Mouse (Mus musculus) bone marrow, adult 2 months (tissue): ENCODE measurements around the gene Tuba1c. TPM values are rescaled to one million over a fixed set of nuclear protein-coding genes. Genes with fewer than 3 reads are reported as not detected.

Experiments
- H3K27ac ChIP-seq: fragments of 200-500 bp; 2 replicates; pipeline ENCODE4 v1.5.1; 2012; ENCODE audit warnings: low read depth, mild to moderate bottlenecking, control low read depth, inconsistent platforms, low read length; ENCODE audit not compliant: control insufficient read depth, poor library complexity, insufficient read depth
- H3K4me1 ChIP-seq: fragments of 200-500 bp; 2 replicates; pipeline ENCODE4 v1.6.1; 2011; ENCODE audit warnings: low read length; ENCODE audit not compliant: control insufficient read depth, insufficient read depth
- H3K4me3 ChIP-seq: fragments of 200-500 bp; replicated peaks from 2 replicates; pipeline ENCODE3; 2011; ENCODE audit warnings: mild to moderate bottlenecking, low read depth, low read length, control low read depth; ENCODE audit not compliant: control insufficient read depth
- CTCF ChIP-seq: fragments of 200-500 bp; IDR thresholded peaks from 2 replicates; pipeline ENCODE4 v1.5.1; 2011; ENCODE audit warnings: low read length, control low read depth; ENCODE audit not compliant: control insufficient read depth, insufficient read depth
- POLR2A ChIP-seq: fragments of 200-500 bp; IDR thresholded peaks from 2 replicates; pipeline ENCODE4 v1.6.1; 2011; ENCODE audit warnings: low read depth, mild to moderate bottlenecking, control low read depth, low read length, borderline replicate concordance; ENCODE audit not compliant: control insufficient read depth
- WGBS: fragments of 180-500 bp; shearing (Covaris S2); methylation state at CpG from one replicate; pipeline ENCODE4 v1.1.7; 2018; 5-methylcytosine and 5-hydroxymethylcytosine counted together
- polyA plus RNA-seq: library from polyadenylated mRNA; stranded (reverse); fragments of >200 nt; gene quantifications from 2 replicates; pipeline ENCODE4 v1.2.4, GENCODE M21; 2011; ENCODE audit warnings: low replicate concordance; ENCODE audit not compliant: missing spikeins, insufficient read depth, insufficient read length

Gene Tuba1c
- polyA plus RNA-seq, 1 experiment = 176 TPM

- Histone ChIP-seq H3K27ac (no peak within 1 kb of the TSS; the same call in 1 of the 2 replicates), H3K4me1 (no peaks in the 10 kb centered on the region), H3K4me3 (no peak within 1 kb of the TSS)
- WGBS = 15% methylated on average over 60 of the region's 60 CpGs
- TF ChIP-seq POLR2A = peak; percentile 31; the same call in 1 of the 2 replicates
- peak; percentile 38; the same call in 1 of the 2 replicates for TF ChIP-seq CTCF
Measured at GRCm38 (mm10) chr15:99087253-99088075, 57.8 kb downstream of the Tuba1c start, which contains the start of gene C1ql4. Gene C1ql4 (minus strand): TSS chr15:99087817.

Other genes starting within 250 kb of the Tuba1c start
- not detected in 2 replicates for gene Wnt1, start 240.0 kb upstream of the Tuba1c start, polyA plus RNA-seq
- gene Ddn, start 220.4 kb upstream of the Tuba1c start, polyA plus RNA-seq = 0.25 TPM in 1 of 2 replicates, not detected in the other
- 64.8 and 107 TPM in 2 replicates for gene Prkag1, start 198.4 kb upstream of the Tuba1c start, polyA plus RNA-seq
- 67.1 and 105 TPM in 2 replicates for gene Kmt2d, start 158.7 kb upstream of the Tuba1c start, polyA plus RNA-seq
- gene Rhebl1, start 135.4 kb upstream of the Tuba1c start, polyA plus RNA-seq = 9.6 and 9.8 TPM in 2 replicates
- 0.60 TPM in 1 of 2 replicates, not detected in the other for gene Dhh, start 131.4 kb upstream of the Tuba1c start, polyA plus RNA-seq
- gene Lmbr1l, start 111.7 kb upstream of the Tuba1c start, polyA plus RNA-seq = 32.7 and 73.3 TPM in 2 replicates
- gene Tuba1b, start 95.3 kb upstream of the Tuba1c start, polyA plus RNA-seq = 812 and 942 TPM in 2 replicates
- not detected in 2 replicates for gene Gm49450, start 76.3 kb upstream of the Tuba1c start, polyA plus RNA-seq
- gene Tuba1a, start 76.2 kb upstream of the Tuba1c start, polyA plus RNA-seq = 22.2 and 97.6 TPM in 2 replicates
- gene Prph, start 25.3 kb downstream of the Tuba1c start, polyA plus RNA-seq = not detected in 2 replicates
- gene Troap, start 44.7 kb downstream of the Tuba1c start, polyA plus RNA-seq = 94.5 and 103 TPM in 2 replicates
- gene C1ql4, start 57.9 kb downstream of the Tuba1c start, polyA plus RNA-seq = 0.66 and 2.4 TPM in 2 replicates
- 1.6 TPM in 1 of 2 replicates, not detected in the other for gene Dnajc22, start 63.3 kb downstream of the Tuba1c start, polyA plus RNA-seq
- 0.52 and 2.5 TPM in 2 replicates for gene Spats2, start 96.0 kb downstream of the Tuba1c start, polyA plus RNA-seq
- 0.47 TPM in 1 of 2 replicates, not detected in the other for gene Kcnh3, start 195.0 kb downstream of the Tuba1c start, polyA plus RNA-seq
- gene Mcrs1, start 222.1 kb downstream of the Tuba1c start, polyA plus RNA-seq = 31.9 and 39.0 TPM in 2 replicates